Mouse (Mus musculus): ENCODE measurements around the gene Dnm2.

DNA sequence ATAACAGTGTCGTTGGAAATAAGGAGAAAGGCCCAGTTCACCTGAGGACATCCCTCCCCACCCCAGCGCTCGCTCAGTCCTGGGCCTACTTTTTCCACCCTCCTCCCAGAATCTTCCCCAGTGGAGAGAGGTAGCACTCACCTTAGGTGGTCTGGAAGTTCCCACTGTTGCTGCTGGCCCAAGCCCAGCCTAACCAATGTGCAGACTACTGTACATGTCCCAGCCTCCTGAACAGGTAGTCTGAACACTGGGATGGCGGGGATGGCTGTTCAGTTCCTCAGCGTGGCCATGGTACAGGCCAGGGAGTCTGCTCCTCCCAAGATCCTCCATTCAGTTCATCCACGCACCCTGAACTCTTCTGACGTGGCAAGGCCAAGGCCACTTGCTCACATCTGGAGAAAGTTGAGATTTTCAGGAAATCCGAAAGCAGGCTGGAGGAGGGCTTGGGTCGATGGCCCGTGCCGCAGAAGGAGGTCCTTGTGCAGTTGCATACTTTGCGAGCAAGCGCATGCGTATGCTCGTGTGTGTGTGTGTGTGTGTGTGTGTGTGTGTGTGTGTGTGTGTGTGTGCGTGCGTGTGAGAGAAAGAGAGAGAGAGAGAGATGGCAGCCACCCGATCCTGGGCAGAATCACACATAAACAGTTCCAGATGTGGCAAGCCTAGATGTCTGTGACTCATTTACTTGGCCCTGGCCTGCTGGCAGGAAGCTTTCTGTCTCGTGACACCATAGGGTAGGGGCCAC lies 71.8 kb downstream of the Dnm2 start:
- TF ChIP-seq CTCF (IDR thresholded peaks at IDR 0.05) (no peak), EP300 (IDR thresholded peaks at IDR 0.05) (no peak)

Data from lung, postnatal 0 days (tissue).